Comparison of ENCODE assay signal across 24 mouse cellular contexts in the genomic region with DNA sequence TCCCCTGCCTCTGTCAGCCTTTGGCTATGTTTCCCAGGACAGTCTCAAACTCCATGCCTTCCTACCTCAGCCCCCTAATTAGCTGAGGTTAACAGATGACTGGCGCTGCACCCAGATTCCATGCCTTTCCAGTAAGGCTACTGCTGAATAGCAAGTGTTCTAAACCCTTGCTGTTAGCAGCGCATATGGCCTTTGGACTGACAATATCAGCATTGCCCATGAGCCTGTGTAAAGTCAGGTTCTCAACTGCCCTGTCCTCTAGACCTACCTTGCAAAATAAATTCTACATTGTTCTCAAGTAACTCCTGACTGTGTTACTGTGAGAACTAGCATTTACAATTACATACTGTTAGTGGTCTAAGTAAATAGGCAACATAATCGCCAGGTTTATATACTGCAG. TPM values are rescaled to one million over a fixed set of nuclear protein-coding genes. Genes with fewer than 3 reads are reported as not detected.
DNase-seq lines count a peak whose midpoint lies in the region; ATAC-seq and TF ChIP-seq lines count a peak whose summit lies in the region.
"Had no signal": no experiment of that assay in that cellular context is flagged by ENCODE, and none has a peak within 500 bp of the region (broad histone marks: within the 10 kb centered on the region; RNA-seq: fewer than 3 reads in every experiment).

No protein-coding gene starts in this region.

- H3K27me3 ChIP-seq in intestine, embryonic 15.5 days (replicated peaks): no peaks in the 10 kb centered on the region
- H3K27me3 ChIP-seq in intestine, postnatal 0 days (replicated peaks; ENCODE audit: control insufficient read depth, insufficient read depth, low read length): no peaks in the 10 kb centered on the region
- H3K27me3 ChIP-seq in forebrain, embryonic 10.5 days (ENCODE audit: poor library complexity, severe bottlenecking): no peaks in the 10 kb centered on the region
- H3K27me3 ChIP-seq: CH12.LX; embryonic facial prominence, embryonic 12.5 days; forebrain, embryonic 12.5 days; Patski had no signal

- intact Hi-C loops in gastrocnemius, adult 2 months (cut with DNase I): no loop called here

- TF ChIP-seq CTCF in gastrocnemius, adult 2 months (IDR thresholded peaks at IDR 0.05): no peak
- TF ChIP-seq CTCF in intestine, postnatal 0 days (IDR thresholded peaks at IDR 0.05; ENCODE audit: low read depth): no peak

- peak overlapping the region; percentile 59; the same call in 1 of the 2 replicates for H3K27ac ChIP-seq in gastrocnemius, adult 2 months
- no peak overlapping the region for H3K27ac ChIP-seq in intestine, embryonic 15.5 days
- no peak overlapping the region for H3K27ac ChIP-seq in intestine, postnatal 0 days (ENCODE audit: low read depth, low read length)
- no peak overlapping the region for H3K27ac ChIP-seq in forebrain, embryonic 10.5 days
- H3K27ac ChIP-seq: embryonic facial prominence, embryonic 10.5 days; embryonic facial prominence, embryonic 12.5 days; forebrain, embryonic 12.5 days had no signal

- no peak for DNase-seq in gastrocnemius, adult 2 months
- no peak for DNase-seq in gastrocnemius, postnatal 10 days
- no peak for DNase-seq in forebrain, embryonic 10.5 days (ENCODE audit: extremely low spot score, low spot score)
- DNase-seq: adrenal gland, adult 8-10 months; adrenal gland, postnatal 14 days; adrenal gland, postnatal 36 days; B cell, adult 2 months; cerebellum, adult 11-12 months; cerebellum, adult 2 months; cerebellum, adult 9-10 months; cerebellum, postnatal 10 days; cerebellum, postnatal 25 days had no signal

- no peaks in the 10 kb centered on the region for H3K36me3 ChIP-seq in intestine, embryonic 15.5 days
- no peaks in the 10 kb centered on the region for H3K36me3 ChIP-seq in intestine, postnatal 0 days (ENCODE audit: control insufficient read depth, insufficient read depth)
- no peaks in the 10 kb centered on the region for H3K36me3 ChIP-seq in forebrain, embryonic 10.5 days (replicated peaks)
- H3K36me3 ChIP-seq: embryonic facial prominence, embryonic 10.5 days; embryonic facial prominence, embryonic 12.5 days; forebrain, embryonic 12.5 days; G1E had no signal

- no peaks in the 10 kb centered on the region for H3K4me1 ChIP-seq in intestine, embryonic 15.5 days (replicated peaks)
- H3K4me1 ChIP-seq in intestine, postnatal 0 days (replicated peaks; ENCODE audit: control insufficient read depth, insufficient read depth, low read length): no peaks in the 10 kb centered on the region
- peaks cover 5% of the 10 kb centered on the region; the same call in 1 of the 2 replicates for H3K4me1 ChIP-seq in forebrain, embryonic 10.5 days
- H3K4me1 ChIP-seq: embryonic facial prominence, embryonic 12.5 days; forebrain, embryonic 12.5 days had no signal

- H3K4me3 ChIP-seq in gastrocnemius, adult 2 months: no peak overlapping the region
- no peak overlapping the region for H3K4me3 ChIP-seq in intestine, embryonic 15.5 days (replicated peaks)
- no peak overlapping the region for H3K4me3 ChIP-seq in intestine, postnatal 0 days (ENCODE audit: low read depth, low read length)
- H3K4me3 ChIP-seq in forebrain, embryonic 10.5 days: no peak overlapping the region
- H3K4me3 ChIP-seq: embryonic facial prominence, embryonic 10.5 days; embryonic facial prominence, embryonic 12.5 days; forebrain, embryonic 12.5 days had no signal

- no peaks in the 10 kb centered on the region for H3K9me3 ChIP-seq in intestine, embryonic 15.5 days
- no peaks in the 10 kb centered on the region for H3K9me3 ChIP-seq in intestine, postnatal 0 days (ENCODE audit: control insufficient read depth)
- H3K9me3 ChIP-seq in forebrain, embryonic 10.5 days: no peaks in the 10 kb centered on the region
- H3K9me3 ChIP-seq: embryonic facial prominence, embryonic 10.5 days; embryonic facial prominence, embryonic 12.5 days; forebrain, embryonic 12.5 days; G1E had no signal

- ATAC-seq in intestine, embryonic 15.5 days: peak; percentile 77
- ATAC-seq in intestine, postnatal 0 days: 0 out of 2 replicates have a peak, but pooled peaks have one; percentile 41
- ATAC-seq: activated CD4-positive, CD25-positive, alpha-beta regulatory T cell, adult 4 months; CD4-positive, CD25-positive, alpha-beta regulatory T cell, adult 4 months; forebrain, embryonic 14.5 days; forebrain, embryonic 16.5 days; Patski had no signal

- no peak overlapping the region for H3K9ac ChIP-seq in intestine, embryonic 15.5 days
- H3K9ac ChIP-seq in intestine, postnatal 0 days (ENCODE audit: low read depth, low read length): no peak overlapping the region
- H3K9ac ChIP-seq: embryonic facial prominence, embryonic 12.5 days; forebrain, embryonic 12.5 days had no signal

- no peak overlapping the region for H3K4me2 ChIP-seq in intestine, embryonic 15.5 days (replicated peaks)
- H3K4me2 ChIP-seq in intestine, postnatal 0 days (replicated peaks; ENCODE audit: low read depth): no peak overlapping the region
- H3K4me2 ChIP-seq: embryonic facial prominence, embryonic 12.5 days; forebrain, embryonic 12.5 days had no signal

- WGBS in intestine, embryonic 15.5 days: 77% methylated on average over 3 of the region's 3 CpGs
- WGBS in intestine, postnatal 0 days: 65% methylated on average over 3 of the region's 3 CpGs
- 90% methylated on average over 3 of the region's 3 CpGs for WGBS in forebrain, embryonic 10.5 days

RNA-seq across cellular contexts. Expression of a gene that starts 3.9 kb away (rescaled TPM):
- total RNA-seq in gastrocnemius, adult 2 months (2021): 100 to 1,000 TPM; 491 to 601 TPM
- total RNA-seq in gastrocnemius, postnatal 10 days (2021): 100 to 1,000 TPM; 371 to 383 TPM
- polyA plus RNA-seq in intestine, embryonic 15.5 days (2015; fragmentation: Nextera tagmentation; extraction: Ambion mirVana): 0.08 and 0.29 TPM in 2 replicates
- polyA plus RNA-seq in intestine, postnatal 0 days (2015; fragmentation: Nextera tagmentation; extraction: Ambion mirVana): 0.03 TPM in 1 of 2 replicates, not detected in the other
- 0.20 and 0.22 TPM in 2 replicates for polyA plus RNA-seq in forebrain, embryonic 10.5 days (2016; fragmentation: Nextera tagmentation; extraction: Ambion mirVana)
- total RNA-seq: adrenal gland, postnatal 36 days; CH12.LX had no signal
- polyA plus RNA-seq: activated CD4-positive, CD25-positive, alpha-beta regulatory T cell, adult 4 months; CD4-positive, CD25-positive, alpha-beta regulatory T cell, adult 4 months; G1E had no signal
